Mouse (Mus musculus) stomach, embryonic 16.5 days (tissue): ENCODE results near the gene Unk. TPM values are rescaled to one million over a fixed set of nuclear protein-coding genes. Genes with fewer than 3 reads are reported as not detected.

Experiments used
- ATAC-seq: fragments of 200-750 bp; cut with Nextera tagmentation; 2 replicates; pipeline ENCODE4 v1.8.0; 2017; ENCODE audit warnings: moderate number of reproducible peaks, moderate TSS enrichment; ENCODE audit not compliant: insufficient read depth, low FRiP score
- H3K27ac ChIP-seq: fragments of 300-500 bp; sonication (generic); 2 replicates; pipeline ENCODE4 v1.5.1; 2014; ENCODE audit warnings: low read length
- H3K27me3 ChIP-seq: fragments of 300-500 bp; sonication (generic); 2 replicates; pipeline ENCODE4 v1.6.1; 2014; ENCODE audit warnings: low read length, control low read depth, mixed read lengths; ENCODE audit not compliant: control insufficient read depth, insufficient read depth
- H3K36me3 ChIP-seq: fragments of 300-500 bp; sonication (generic); 2 replicates; pipeline ENCODE4 v1.6.1; 2014; ENCODE audit warnings: low read length; ENCODE audit not compliant: control insufficient read depth, insufficient read depth
- H3K4me1 ChIP-seq: fragments of 300-500 bp; sonication (generic); 2 replicates; pipeline ENCODE4 v1.6.1; 2014; ENCODE audit warnings: low read length, control low read depth, mixed read lengths; ENCODE audit not compliant: control insufficient read depth, insufficient read depth
- H3K4me2 ChIP-seq: fragments of 300-500 bp; sonication (generic); 2 replicates; pipeline ENCODE4 v1.6.1; 2014; ENCODE audit warnings: low read depth, low read length, mixed read lengths
- H3K4me3 ChIP-seq: fragments of 300-500 bp; sonication (generic); replicated peaks from 2 replicates; pipeline ENCODE4 v1.5.1; 2014; ENCODE audit warnings: mild to moderate bottlenecking, low read length
- H3K9ac ChIP-seq: fragments of 300-500 bp; sonication (generic); 2 replicates; pipeline ENCODE4 v1.6.1; 2014; ENCODE audit warnings: low read length
- H3K9me3 ChIP-seq: fragments of 300-500 bp; sonication (generic); replicated peaks from 2 replicates; pipeline ENCODE4 v1.6.1; 2016; ENCODE audit warnings: low read length, control low read depth; ENCODE audit not compliant: control insufficient read depth
- WGBS: fragments of 180-500 bp; shearing (Covaris S2); extraction: QIAGEN DNeasy Blood & Tissue Kit; methylation state at CpG from one replicate; pipeline ENCODE4 v1.1.7; 2014; 5-methylcytosine and 5-hydroxymethylcytosine counted together
- polyA plus RNA-seq: library from polyadenylated mRNA; unstranded; fragments of >200 nt; fragmentation: Nextera tagmentation; extraction: Ambion mirVana; gene quantifications from 2 replicates; pipeline ENCODE4 v1.2.1, GENCODE M21; 2015

Unk gene
- 26.4 and 26.9 TPM in 2 replicates for polyA plus RNA-seq

GRCm38 (mm10) chr11:116030088-116030897 lies at the start of gene Unk:
Unk (plus strand) TSS chr11:116030322.
- H3K4me2 ChIP-seq, result peak within 1 kb of the TSS; percentile 77
- whole genome bisulfite sequencing, result under 1% methylated on average over 66 of the region's 67 CpGs

GRCm38 (mm10) chr11:115982472-115982871 lies 47.6 kb upstream of the Unk start:
- Histone ChIP-seq H3K36me3 (no peaks in the 10 kb centered on the region), H3K27ac (no peak overlapping the region), H3K9ac (no peak overlapping the region), H3K4me3 (no peak overlapping the region), H3K9me3 (no peaks in the 10 kb centered on the region), H3K4me2 (no peak overlapping the region), H3K27me3 (no peaks in the 10 kb centered on the region), H3K4me1 (no peaks in the 10 kb centered on the region)
- no peak for ATAC-seq
- 84% methylated on average over 15 of the region's 15 CpGs for WGBS

More at GRCm38 (mm10) chr11:116030088-116030897, at the start of gene Unk:
- peak within 1 kb of the TSS; percentile 99 for H3K27ac ChIP-seq
- no peaks in the 10 kb centered on the region for H3K9me3 ChIP-seq
- H3K36me3 ChIP-seq, result no peaks in the 10 kb centered on the region
- peaks cover 18% of the 10 kb centered on the region; the same call in 1 of the 2 replicates for H3K4me1 ChIP-seq
- peak; percentile 95 for ATAC-seq
- H3K27me3 ChIP-seq, result no peaks in the 10 kb centered on the region
- peak within 1 kb of the TSS; percentile 68 for H3K4me3 ChIP-seq
- peak within 1 kb of the TSS; percentile 93 for H3K9ac ChIP-seq

- 77% methylated on average over 8 of the region's 8 CpGs for WGBS
- ATAC-seq, result no peak
These were observed 46.8 kb upstream of the Unk start for GRCm38 (mm10) chr11:115983291-115983690.

GRCm38 (mm10) chr11:115989686-115990085 lies 40.4 kb upstream of the Unk start:
- Histone ChIP-seq H3K4me1 (no peaks in the 10 kb centered on the region), H3K4me2 (no peak overlapping the region), H3K27me3 (no peaks in the 10 kb centered on the region), H3K27ac (no peak overlapping the region), H3K4me3 (peak overlapping the region; percentile 22; the same call in 1 of the 2 replicates), H3K36me3 (no peaks in the 10 kb centered on the region), H3K9ac (no peak overlapping the region; the same call in 1 of the 2 replicates), H3K9me3 (no peaks in the 10 kb centered on the region)
- WGBS, result 38% methylated on average over 15 of the region's 15 CpGs
- ATAC-seq, result no peak

More at GRCm38 (mm10) chr11:115983291-115983690, 46.8 kb upstream of the Unk start:
- Histone ChIP-seq H3K27me3 (no peaks in the 10 kb centered on the region), H3K4me3 (no peak overlapping the region), H3K4me2 (no peak overlapping the region), H3K27ac (no peak overlapping the region), H3K36me3 (no peaks in the 10 kb centered on the region), H3K9ac (no peak overlapping the region), H3K9me3 (no peaks in the 10 kb centered on the region), H3K4me1 (no peaks in the 10 kb centered on the region)

GRCm38 (mm10) chr11:115992098-115992497 lies 38.0 kb upstream of the Unk start:
- no peak overlapping the region for H3K27ac ChIP-seq
- H3K4me3 ChIP-seq, result no peak overlapping the region
- no peak for ATAC-seq
- no peaks in the 10 kb centered on the region for H3K36me3 ChIP-seq
- H3K4me1 ChIP-seq, result no peaks in the 10 kb centered on the region
- H3K27me3 ChIP-seq, result no peaks in the 10 kb centered on the region
- 56% methylated on average over 4 of the region's 4 CpGs for WGBS
- no peaks in the 10 kb centered on the region for H3K9me3 ChIP-seq
- no peak overlapping the region for H3K4me2 ChIP-seq
- no peak overlapping the region for H3K9ac ChIP-seq

GRCm38 (mm10) chr11:115995256-115995655 lies 34.9 kb upstream of the Unk start:
- Histone ChIP-seq H3K4me2 (no peak overlapping the region), H3K27me3 (no peaks in the 10 kb centered on the region), H3K9me3 (no peaks in the 10 kb centered on the region), H3K4me1 (no peaks in the 10 kb centered on the region), H3K27ac (no peak overlapping the region), H3K9ac (no peak overlapping the region), H3K36me3 (no peaks in the 10 kb centered on the region), H3K4me3 (no peak overlapping the region)
- no peak for ATAC-seq
- 94% methylated on average over 3 of the region's 3 CpGs for WGBS

- no peak overlapping the region for H3K4me3 ChIP-seq
- no peaks in the 10 kb centered on the region for H3K4me1 ChIP-seq
- no peak overlapping the region for H3K4me2 ChIP-seq
- ATAC-seq, result no peak
- H3K27ac ChIP-seq, result no peak overlapping the region
- no peaks in the 10 kb centered on the region for H3K9me3 ChIP-seq
- H3K9ac ChIP-seq, result no peak overlapping the region
- H3K27me3 ChIP-seq, result no peaks in the 10 kb centered on the region
- WGBS, result 67% methylated on average over 4 of the region's 4 CpGs
- no peaks in the 10 kb centered on the region for H3K36me3 ChIP-seq
These were observed 33.1 kb upstream of the Unk start for GRCm38 (mm10) chr11:115997047-115997446.

- H3K4me3 ChIP-seq, result no peak overlapping the region
- ATAC-seq, result no peak
- WGBS, result 74% methylated on average over 5 of the region's 5 CpGs
- H3K4me2 ChIP-seq, result no peak overlapping the region
- H3K27me3 ChIP-seq, result no peaks in the 10 kb centered on the region
- no peaks in the 10 kb centered on the region for H3K4me1 ChIP-seq
- H3K9ac ChIP-seq, result no peak overlapping the region
- no peaks in the 10 kb centered on the region for H3K9me3 ChIP-seq
- H3K27ac ChIP-seq, result no peak overlapping the region
- no peaks in the 10 kb centered on the region for H3K36me3 ChIP-seq
These were observed 32.5 kb upstream of the Unk start for GRCm38 (mm10) chr11:115997662-115998061.

GRCm38 (mm10) chr11:115999027-115999426 lies 31.1 kb upstream of the Unk start:
- no peaks in the 10 kb centered on the region for H3K36me3 ChIP-seq

More at GRCm38 (mm10) chr11:115999027-115999426, 31.1 kb upstream of the Unk start:
- WGBS, result 57% methylated on average over 7 of the region's 7 CpGs
- Histone ChIP-seq H3K4me3 (no peak overlapping the region), H3K4me1 (0 out of 2 replicates have a peak, but pooled peaks cover under 1% of the 10 kb centered on the region), H3K27ac (no peak overlapping the region), H3K9me3 (no peaks in the 10 kb centered on the region), H3K9ac (no peak overlapping the region), H3K27me3 (no peaks in the 10 kb centered on the region), H3K4me2 (no peak overlapping the region)
- no peak for ATAC-seq
